Mouse (Mus musculus): ENCODE results near the gene Serpina6. TPM values are rescaled to one million over a fixed set of nuclear protein-coding genes. Genes with fewer than 3 reads are reported as not detected.
"Not testable (repeated sequence)": the region's sequence is repeated elsewhere in the genome, so short reads cannot be mapped to it uniquely, and the experiment has no call there.

The Serpina6 gene
- polyA plus RNA-seq, 1 experiment, result 0.20 TPM

DNA sequence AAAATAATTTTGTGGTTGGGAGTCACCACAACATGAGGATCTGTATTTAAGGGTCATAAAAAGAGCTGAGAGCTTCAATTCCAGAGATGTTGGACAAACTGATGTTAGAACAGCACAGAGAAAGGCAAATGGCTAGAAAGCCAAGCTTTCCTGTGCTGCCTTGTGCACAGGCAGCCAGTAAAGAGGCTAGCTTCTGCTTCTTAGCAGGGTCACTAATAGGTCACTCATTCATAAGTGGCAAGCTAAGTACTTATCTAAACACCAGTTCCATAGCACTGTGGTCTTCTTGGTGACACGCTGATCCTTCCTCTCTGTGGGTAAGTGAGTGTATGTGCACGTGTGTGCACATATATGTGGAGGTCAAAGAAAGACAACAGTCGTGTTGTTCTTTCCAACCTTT is 14.5 kb upstream of the Serpina6 start:
- H3K79me2 ChIP-seq (ENCODE audit: control insufficient read depth, insufficient read depth), result no peaks in the 10 kb centered on the region
- no peaks in the 10 kb centered on the region for H3K36me3 ChIP-seq (ENCODE audit: control insufficient read depth, insufficient read depth)
- H3K27me3 ChIP-seq (ENCODE audit: control insufficient read depth, insufficient read depth, insufficient read length), result no peaks in the 10 kb centered on the region
- no peak overlapping the region for H3ac ChIP-seq (ENCODE audit: control insufficient read depth, insufficient read length)
- TF ChIP-seq TCF12 (IDR thresholded peaks at IDR 0.05; ENCODE audit: insufficient read depth, poor library complexity, severe bottlenecking), result no peak
- no peak for TF ChIP-seq CEBPB (IDR thresholded peaks at IDR 0.05; ENCODE audit: insufficient read depth, poor library complexity, severe bottlenecking)
- TF ChIP-seq REST (IDR thresholded peaks at IDR 0.05; ENCODE audit: insufficient read depth, insufficient read length), result no peak
- TF ChIP-seq TCF3 (IDR thresholded peaks at IDR 0.05; ENCODE audit: insufficient read length, low read depth), result no peak
- no peak overlapping the region for H3K4me2 ChIP-seq (ENCODE audit: low read depth)
- no peak overlapping the region for H3K4me3 ChIP-seq

DNA sequence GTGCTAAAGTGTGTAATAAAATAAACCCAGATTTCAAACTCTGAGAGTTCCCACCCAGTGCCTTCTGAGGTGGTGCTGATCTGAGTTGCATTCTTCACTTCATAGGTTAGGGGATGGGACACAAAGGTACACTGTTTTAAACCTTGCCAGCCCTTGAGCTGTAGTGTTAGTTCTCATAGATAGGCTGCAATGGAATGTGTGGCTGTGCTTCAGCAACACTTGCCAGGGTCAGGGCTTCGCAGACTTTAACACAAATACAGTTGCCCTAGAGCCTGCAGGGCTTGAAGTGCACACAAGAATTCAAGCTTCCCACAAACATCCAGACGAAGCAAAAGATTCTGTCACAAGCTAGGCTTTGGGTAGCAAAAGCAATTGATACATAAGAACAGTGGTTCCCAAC is 14.0 kb upstream of the Serpina6 start:
- no peak overlapping the region for H3K4me3 ChIP-seq
- TF ChIP-seq MYOG (IDR thresholded peaks at IDR 0.05; ENCODE audit: control insufficient read depth in 1 of 3, insufficient read depth in 1 of 3, insufficient read length in 2 of 3, low read depth in 2 of 3) (no peak), POLR2AphosphoS2 (IDR thresholded peaks at IDR 0.05; ENCODE audit: insufficient read length, low read depth) (no peak), REST (IDR thresholded peaks at IDR 0.05; ENCODE audit: insufficient read depth, insufficient read length) (no peak), USF1 (IDR thresholded peaks at IDR 0.05; ENCODE audit: low read depth) (no peak), TCF12 (IDR thresholded peaks at IDR 0.05; ENCODE audit: insufficient read depth, poor library complexity, severe bottlenecking) (no peak), CEBPB (IDR thresholded peaks at IDR 0.05; ENCODE audit: insufficient read depth, poor library complexity, severe bottlenecking) (no peak), POLR2A (IDR thresholded peaks at IDR 0.05; ENCODE audit: insufficient read length, low read depth) (no peak), MYOD1 (IDR thresholded peaks at IDR 0.05; ENCODE audit: control insufficient read depth in 1 of 3, insufficient read length in 2 of 3, low read depth in 2 of 3) (no peak), E2F4 (IDR thresholded peaks at IDR 0.05; ENCODE audit: insufficient read depth) (no peak), TCF3 (IDR thresholded peaks at IDR 0.05; ENCODE audit: insufficient read length, low read depth) (no peak), SRF (IDR thresholded peaks at IDR 0.05; ENCODE audit: control insufficient read depth, insufficient read length, low read depth) (no peak), MAX (IDR thresholded peaks at IDR 0.05; ENCODE audit: low read depth) (no peak)
- no peaks in the 10 kb centered on the region for H3K36me3 ChIP-seq (ENCODE audit: control insufficient read depth, insufficient read depth)
- peak overlapping the region; percentile 7 for H3K4me2 ChIP-seq (ENCODE audit: low read depth)
- H3K27me3 ChIP-seq (ENCODE audit: control insufficient read depth, insufficient read depth, insufficient read length), result no peaks in the 10 kb centered on the region
- no peak overlapping the region for H3ac ChIP-seq (ENCODE audit: control insufficient read depth, insufficient read length)
- no peaks in the 10 kb centered on the region for H3K79me2 ChIP-seq (ENCODE audit: control insufficient read depth, insufficient read depth)

DNA sequence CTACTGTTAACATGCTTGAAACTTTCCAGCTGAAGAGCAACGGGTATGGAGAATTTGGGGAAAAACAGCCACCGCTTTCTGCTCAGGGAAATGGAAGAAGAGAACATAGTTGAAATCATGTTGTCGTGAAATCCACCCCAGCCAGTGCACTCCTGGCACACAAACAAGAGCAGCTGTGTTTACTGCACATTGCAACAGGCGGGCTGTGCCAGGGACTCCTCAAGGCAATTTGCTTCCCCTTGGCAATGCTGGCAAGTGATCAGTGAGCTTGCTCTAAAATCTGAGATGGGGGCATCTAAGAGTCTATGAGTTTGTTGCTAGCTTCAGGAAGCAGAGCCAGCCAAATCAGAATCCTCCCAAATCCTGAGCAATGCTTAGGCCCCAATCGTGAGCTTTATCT is 13.3 kb upstream of the Serpina6 start:
- Histone ChIP-seq H3K27me3 (ENCODE audit: control insufficient read depth, insufficient read depth, insufficient read length) (no peaks in the 10 kb centered on the region), H3K79me2 (ENCODE audit: control insufficient read depth, insufficient read depth) (no peaks in the 10 kb centered on the region), H3K36me3 (ENCODE audit: control insufficient read depth, insufficient read depth) (no peaks in the 10 kb centered on the region), H3ac (ENCODE audit: control insufficient read depth, insufficient read length) (no peak overlapping the region), H3K4me3 (no peak overlapping the region), H3K4me2 (ENCODE audit: low read depth) (peak overlapping the region; percentile 30)
- TF ChIP-seq MAX (IDR thresholded peaks at IDR 0.05; ENCODE audit: low read depth) (no peak), REST (IDR thresholded peaks at IDR 0.05; ENCODE audit: insufficient read depth, insufficient read length) (no peak), E2F4 (IDR thresholded peaks at IDR 0.05; ENCODE audit: insufficient read depth) (no peak), TCF3 (IDR thresholded peaks at IDR 0.05; ENCODE audit: insufficient read length, low read depth) (no peak), CEBPB (IDR thresholded peaks at IDR 0.05; ENCODE audit: insufficient read depth, poor library complexity, severe bottlenecking) (peak; percentile 80), POLR2AphosphoS2 (IDR thresholded peaks at IDR 0.05; ENCODE audit: insufficient read length, low read depth) (no peak), MYOD1 (IDR thresholded peaks at IDR 0.05; ENCODE audit: control insufficient read depth in 1 of 3, insufficient read length in 2 of 3, low read depth in 2 of 3) (peak in 1 of 3 experiments; percentile 42), USF1 (IDR thresholded peaks at IDR 0.05; ENCODE audit: low read depth) (no peak), SRF (IDR thresholded peaks at IDR 0.05; ENCODE audit: control insufficient read depth, insufficient read length, low read depth) (no peak), MYOG (IDR thresholded peaks at IDR 0.05; ENCODE audit: control insufficient read depth in 1 of 3, insufficient read depth in 1 of 3, insufficient read length in 2 of 3, low read depth in 2 of 3) (peak in 1 of 3 experiments; percentile 51), TCF12 (IDR thresholded peaks at IDR 0.05; ENCODE audit: insufficient read depth, poor library complexity, severe bottlenecking) (no peak), POLR2A (IDR thresholded peaks at IDR 0.05; ENCODE audit: insufficient read length, low read depth) (no peak)

DNA sequence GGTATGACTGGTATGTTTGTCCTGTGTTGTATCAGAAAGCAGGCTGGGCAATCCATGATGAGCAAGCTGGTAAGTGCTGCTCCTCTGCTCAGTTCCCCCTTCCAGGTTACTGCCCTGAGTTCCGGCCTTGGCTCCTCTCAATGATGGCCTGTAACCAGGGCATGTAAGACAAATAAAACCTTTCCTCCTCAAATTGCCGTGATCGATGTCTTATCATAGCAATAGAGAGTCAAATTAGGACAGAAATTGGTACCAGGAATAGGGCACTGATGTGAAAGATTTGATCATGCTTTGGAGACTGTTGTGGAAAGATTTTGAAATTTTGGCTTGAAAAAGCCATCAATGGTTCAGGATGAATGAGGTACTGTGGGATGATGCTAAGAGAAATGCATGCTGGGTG is 8.3 kb upstream of the Serpina6 start:
- no peak for TF ChIP-seq MYOD1 (IDR thresholded peaks at IDR 0.05; ENCODE audit: control insufficient read depth in 1 of 3, insufficient read length in 2 of 3, low read depth in 2 of 3)
- no peak for TF ChIP-seq POLR2AphosphoS2 (IDR thresholded peaks at IDR 0.05; ENCODE audit: insufficient read length, low read depth)
- TF ChIP-seq TCF3 (IDR thresholded peaks at IDR 0.05; ENCODE audit: insufficient read length, low read depth), result no peak
- TF ChIP-seq MYOG (IDR thresholded peaks at IDR 0.05; ENCODE audit: control insufficient read depth in 1 of 3, insufficient read depth in 1 of 3, insufficient read length in 2 of 3, low read depth in 2 of 3), result no peak
- no peak for TF ChIP-seq SRF (IDR thresholded peaks at IDR 0.05; ENCODE audit: control insufficient read depth, insufficient read length, low read depth)
- no peak for TF ChIP-seq TCF12 (IDR thresholded peaks at IDR 0.05; ENCODE audit: insufficient read depth, poor library complexity, severe bottlenecking)
- TF ChIP-seq POLR2A (IDR thresholded peaks at IDR 0.05; ENCODE audit: insufficient read length, low read depth), result no peak
- no peak for TF ChIP-seq USF1 (IDR thresholded peaks at IDR 0.05; ENCODE audit: low read depth)
- no peak for TF ChIP-seq MAX (IDR thresholded peaks at IDR 0.05; ENCODE audit: low read depth)
- no peak for TF ChIP-seq CEBPB (IDR thresholded peaks at IDR 0.05; ENCODE audit: insufficient read depth, poor library complexity, severe bottlenecking)
- TF ChIP-seq E2F4 (IDR thresholded peaks at IDR 0.05; ENCODE audit: insufficient read depth), result no peak
- H3K36me3 ChIP-seq (ENCODE audit: control insufficient read depth, insufficient read depth), result no peaks in the 10 kb centered on the region
- no peak overlapping the region for H3K4me2 ChIP-seq (ENCODE audit: low read depth)
- no peak overlapping the region for H3ac ChIP-seq (ENCODE audit: control insufficient read depth, insufficient read length)
- no peak overlapping the region for H3K4me3 ChIP-seq
- H3K79me2 ChIP-seq (ENCODE audit: control insufficient read depth, insufficient read depth), result no peaks in the 10 kb centered on the region
- no peaks in the 10 kb centered on the region for H3K27me3 ChIP-seq (ENCODE audit: control insufficient read depth, insufficient read depth, insufficient read length)

DNA sequence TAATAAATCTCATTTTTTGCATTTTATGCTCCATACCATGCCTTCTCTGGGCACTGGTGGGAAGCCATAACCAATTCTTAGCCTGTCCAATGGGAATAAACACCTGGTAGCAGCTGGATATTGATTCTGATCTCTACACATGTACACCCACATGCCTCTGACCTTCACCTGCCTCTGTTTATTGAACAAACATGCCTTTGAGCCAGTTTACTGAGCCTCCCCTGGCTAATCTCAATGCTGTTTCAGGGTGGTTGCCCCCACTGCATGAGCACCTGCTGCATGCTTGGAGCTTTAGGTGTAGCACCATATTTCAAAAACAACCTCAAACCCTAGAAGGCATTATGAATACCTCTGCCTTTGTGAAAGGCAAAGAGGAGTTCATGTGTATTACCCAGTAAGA is 5.0 kb upstream of the Serpina6 start:
- not testable (repeated sequence) for H3K36me3 ChIP-seq (ENCODE audit: control insufficient read depth, insufficient read depth); H3K4me3 ChIP-seq; H3K4me2 ChIP-seq (ENCODE audit: low read depth); H3K79me2 ChIP-seq (ENCODE audit: control insufficient read depth, insufficient read depth); H3K27me3 ChIP-seq (ENCODE audit: control insufficient read depth, insufficient read depth, insufficient read length); H3ac ChIP-seq (ENCODE audit: control insufficient read depth, insufficient read length)
